Mouse (Mus musculus) adrenal gland, adult 18-20 months (tissue): ENCODE results near the gene Fhit. TPM values are rescaled to one million over a fixed set of nuclear protein-coding genes. Genes with fewer than 3 reads are reported as not detected.

Source experiments
- DNase-seq, 2 experiments: peaks; one replicate each; pipeline ENCODE4 v3.0.0; 2021 to 2022; ENCODE audit warnings: low spot score in 2 of 2
- total RNA-seq, 2 experiments: library from RNA; stranded (reverse); gene quantifications; 1 replicate in 1 of 2; 2 replicates in 1 of 2; pipeline ENCODE4 v1.2.3; 2021

The Fhit gene
- total RNA-seq, 2 experiments from 2014 or later = 6.9 to 11.8 TPM

DNA sequence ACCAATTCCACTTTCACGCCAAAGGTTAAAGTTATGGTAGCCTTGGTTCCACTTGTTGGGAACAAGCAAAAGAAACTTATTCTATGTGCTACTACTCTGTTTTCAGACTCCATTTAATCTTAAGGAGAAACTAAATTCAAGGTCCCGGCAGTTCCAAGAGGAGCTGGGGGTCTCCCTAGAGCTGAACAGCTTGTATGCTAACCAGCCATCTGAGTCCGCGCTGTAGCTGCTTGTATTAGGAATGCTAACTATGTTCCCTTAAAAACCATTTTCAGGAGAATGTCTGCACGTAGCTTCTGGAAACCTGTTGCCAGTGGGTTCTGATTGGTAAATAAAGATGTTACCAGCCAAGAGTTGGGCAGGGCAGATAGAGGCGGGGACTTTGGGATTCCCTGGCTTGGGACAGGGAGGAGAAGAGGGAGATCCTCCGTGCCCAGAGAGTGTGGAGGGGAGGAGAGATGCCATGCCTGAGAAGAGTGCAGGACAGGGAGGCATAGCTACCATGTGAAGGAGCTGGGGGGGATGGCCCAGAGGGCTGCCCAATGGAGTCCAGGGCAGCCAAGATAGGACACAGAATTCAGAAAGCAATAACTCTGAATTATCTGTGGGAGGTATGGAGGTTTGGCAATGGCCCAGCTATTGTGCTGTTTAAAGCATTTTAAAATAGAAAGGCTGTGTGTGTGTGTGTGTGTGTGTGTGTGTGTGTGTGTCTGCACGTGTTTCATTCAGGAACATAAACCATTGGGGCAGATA lies 629.9 kb downstream of the Fhit start:
- no peak for DNase-seq

DNA sequence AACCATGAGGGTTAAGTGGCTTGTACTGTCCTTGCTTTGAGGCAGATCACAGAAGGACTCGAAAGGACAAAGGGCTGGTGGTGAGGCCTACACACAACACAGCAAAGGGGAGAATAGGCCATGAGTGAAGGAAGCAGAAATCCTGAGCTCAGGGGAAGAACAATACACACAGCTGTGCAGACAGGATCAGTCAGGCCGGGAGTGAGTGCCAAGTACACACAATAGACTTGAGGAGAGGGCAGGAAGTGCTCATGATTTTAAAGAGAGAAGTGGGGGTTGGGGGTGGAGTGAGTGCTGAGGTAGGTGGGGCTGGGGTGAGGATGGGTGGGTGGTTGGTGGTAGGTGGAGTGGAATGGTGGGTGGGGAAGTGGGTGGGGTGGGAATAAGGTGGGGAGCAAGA lies 635.0 kb downstream of the Fhit start:
- DNase-seq = no peak

GRCm38 (mm10) chr14:10525786-10526185 lies 636.0 kb downstream of the Fhit start:
- no peak for DNase-seq

- DNase-seq = no peak
These were observed 647.8 kb downstream of the Fhit start for GRCm38 (mm10) chr14:10514026-10514425.

- DNase-seq = no peak
These were observed 652.6 kb downstream of the Fhit start for GRCm38 (mm10) chr14:10509252-10509651.

DNA sequence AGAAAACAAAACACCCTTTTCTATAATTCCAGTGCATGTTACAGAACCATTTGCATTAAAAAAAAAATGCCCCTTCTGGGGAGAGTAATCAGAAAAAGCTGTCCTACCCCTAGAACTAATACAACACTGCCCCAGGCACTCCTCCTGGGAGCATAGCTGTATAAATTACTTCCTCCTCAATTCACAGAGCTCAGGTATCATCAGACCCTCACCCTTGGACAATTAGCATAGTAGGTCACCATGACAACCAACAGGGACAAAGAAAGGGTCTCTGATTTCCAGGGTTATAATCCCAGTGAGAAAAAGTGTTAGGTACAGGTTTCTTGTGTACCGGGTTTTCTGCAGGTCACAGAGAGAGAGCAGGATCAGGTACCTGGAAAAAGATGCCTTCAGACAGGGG lies 654.3 kb downstream of the Fhit start:
- no peak for DNase-seq

DNA sequence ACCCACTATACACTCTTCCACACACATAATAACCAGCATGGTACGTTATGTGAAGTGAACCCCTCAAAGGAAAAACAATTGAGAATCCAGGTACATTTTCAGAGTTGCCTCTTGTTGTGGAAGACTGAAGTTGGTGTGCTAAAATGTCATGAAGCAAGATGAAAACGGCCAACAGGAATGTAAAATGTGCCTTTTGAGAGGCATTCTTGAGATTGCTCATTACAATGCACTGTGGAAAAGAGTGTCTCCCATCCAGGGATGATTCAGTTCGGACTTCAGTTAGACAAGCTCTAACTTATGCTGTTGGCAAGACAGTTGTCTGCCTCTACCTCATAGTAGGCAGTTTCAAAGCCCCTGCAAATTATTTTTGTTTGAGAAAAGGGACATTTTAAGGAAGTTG lies 676.0 kb downstream of the Fhit start:
- no peak for DNase-seq

DNA sequence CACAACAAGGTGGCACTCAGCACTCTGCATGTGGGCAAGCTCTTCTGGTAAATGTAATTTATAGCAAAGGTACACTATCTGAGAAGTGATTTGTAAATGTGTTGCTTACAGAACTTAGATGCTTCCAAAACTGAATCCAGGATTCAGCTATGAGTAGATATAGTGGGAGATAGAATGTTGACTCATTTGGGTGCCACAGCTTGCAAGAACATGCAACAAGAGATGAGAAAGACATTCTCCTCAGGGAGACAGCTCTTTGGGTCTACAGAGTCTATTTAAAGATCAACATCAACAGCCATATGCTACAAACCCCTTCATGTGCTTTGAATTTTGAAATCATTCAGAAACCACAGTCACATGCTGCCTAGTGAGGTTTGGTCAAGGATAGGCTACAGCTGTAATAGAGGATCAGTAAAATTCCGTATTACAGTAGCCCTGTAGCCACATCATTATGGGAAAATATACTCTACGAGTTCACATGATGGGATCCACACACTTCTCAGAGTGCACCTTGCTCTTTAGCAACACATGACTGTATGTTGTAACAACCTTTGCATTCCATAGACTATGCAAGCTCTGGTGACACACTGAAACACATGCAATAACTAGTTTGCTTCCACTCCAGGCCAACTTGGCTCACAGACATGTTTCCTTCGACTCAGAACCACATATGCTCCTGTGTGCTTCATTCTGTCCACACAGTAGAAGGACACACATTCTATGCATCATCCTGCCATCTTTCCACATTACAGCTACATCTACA lies 678.8 kb downstream of the Fhit start:
- DNase-seq = no peak

GRCm38 (mm10) chr14:10481370-10481769 lies 680.5 kb downstream of the Fhit start:
- no peak for DNase-seq

- DNase-seq = no peak
These were observed 681.2 kb downstream of the Fhit start for GRCm38 (mm10) chr14:10480681-10481080.

DNA sequence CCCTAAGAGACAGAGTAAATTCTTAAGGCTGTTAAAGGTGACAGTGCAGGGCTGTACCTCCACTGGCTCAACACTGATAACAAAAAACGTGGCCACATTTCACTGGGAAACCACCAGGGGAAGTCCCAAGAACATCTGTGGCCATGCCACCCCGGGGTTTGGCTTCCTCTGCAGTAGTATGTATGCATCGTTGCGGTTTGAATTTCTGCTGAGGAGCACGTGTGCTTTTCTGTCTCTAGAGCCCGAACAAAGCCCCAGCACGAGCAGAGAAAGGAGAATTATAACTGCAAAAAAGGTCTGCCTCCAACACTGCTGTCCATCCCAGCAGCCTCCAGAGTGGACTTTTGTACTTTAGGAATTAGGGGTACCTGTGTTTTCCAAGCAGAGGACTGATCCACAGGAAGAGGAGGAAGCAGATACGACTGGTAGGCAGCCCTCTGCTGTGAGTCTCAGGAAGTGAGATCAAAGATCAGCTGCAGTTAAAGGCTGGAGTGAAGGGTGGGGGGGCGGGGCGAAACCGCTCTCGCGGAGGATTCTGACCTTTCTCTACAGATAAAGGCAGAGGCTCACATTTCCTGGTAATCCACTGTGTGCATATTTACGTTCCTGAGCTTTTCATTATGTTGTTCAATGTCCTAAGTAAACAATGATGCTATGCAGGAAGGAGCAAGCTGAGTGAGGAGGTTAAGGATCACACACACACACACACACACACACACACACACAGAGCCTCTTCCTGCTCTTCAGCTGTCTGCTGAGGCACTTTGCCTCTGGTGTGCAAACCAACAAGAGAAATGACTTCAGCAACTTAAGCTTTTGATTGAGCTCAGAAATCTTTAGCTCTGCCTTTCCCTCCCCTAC lies 708.6 kb downstream of the Fhit start:
- DNase-seq = peak in 1 of 2 experiments; percentile 13

DNA sequence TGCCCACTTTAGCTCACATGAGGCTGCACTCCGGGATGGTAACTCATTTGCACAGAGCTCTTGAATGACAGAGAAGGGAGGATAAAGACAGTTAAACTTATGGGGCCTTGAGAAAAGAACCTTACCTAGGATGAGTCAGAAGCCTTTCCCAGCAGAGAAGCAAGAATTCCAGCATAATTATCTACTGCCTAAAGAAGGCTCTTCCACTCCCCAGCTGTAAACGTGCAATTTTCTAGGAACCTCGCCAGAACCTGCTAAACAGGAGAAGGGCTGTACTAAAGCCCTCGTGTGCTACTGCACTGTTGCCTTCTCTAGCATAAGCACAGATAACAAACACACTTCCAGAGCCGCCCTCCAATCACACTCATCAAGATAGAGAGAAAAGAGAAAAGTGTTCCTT lies 709.6 kb downstream of the Fhit start:
- no peak for DNase-seq

GRCm38 (mm10) chr14:10445360-10445759 lies 716.5 kb downstream of the Fhit start:
- no peak for DNase-seq

GRCm38 (mm10) chr14:10439007-10439749 lies 722.7 kb downstream of the Fhit start:
- DNase-seq = no peak

DNA sequence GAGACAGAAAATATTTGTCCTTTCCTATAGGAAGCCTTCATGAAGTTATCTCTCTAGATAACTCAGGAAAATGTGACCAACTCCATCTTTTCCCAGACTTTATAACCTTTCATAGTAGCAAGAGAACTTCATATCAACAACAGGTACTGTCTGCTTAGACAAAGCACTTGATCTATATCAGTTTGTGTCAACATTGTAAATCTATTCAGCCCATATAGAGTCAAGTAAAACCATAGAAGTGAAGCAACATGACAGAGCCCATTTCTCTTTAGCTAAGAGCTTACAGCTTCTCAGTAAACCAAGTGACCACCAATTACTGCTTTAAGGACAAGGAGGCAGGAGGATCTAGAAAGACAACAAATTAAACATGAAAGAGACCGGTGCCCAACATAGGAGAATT lies 725.6 kb downstream of the Fhit start:
- DNase-seq = no peak

DNA sequence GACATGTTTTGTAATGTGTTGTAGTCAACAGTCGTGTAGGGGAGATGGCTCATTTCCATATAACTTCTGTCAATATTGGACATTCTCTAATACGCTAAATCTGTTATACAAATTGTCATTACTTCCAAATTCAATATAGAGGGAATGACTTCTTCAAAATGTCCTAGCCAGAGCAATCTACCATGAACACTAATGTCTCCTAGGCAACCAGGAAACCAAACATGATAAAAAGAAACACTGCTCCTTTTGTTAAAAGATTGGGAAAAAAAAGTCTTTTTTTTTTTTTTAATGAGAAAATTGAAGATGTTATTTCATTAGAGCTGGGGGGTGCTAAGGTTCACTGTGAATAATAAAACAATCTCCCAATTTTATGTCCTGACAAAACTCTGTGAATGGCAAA lies 729.3 kb downstream of the Fhit start:
- DNase-seq = no peak

DNA sequence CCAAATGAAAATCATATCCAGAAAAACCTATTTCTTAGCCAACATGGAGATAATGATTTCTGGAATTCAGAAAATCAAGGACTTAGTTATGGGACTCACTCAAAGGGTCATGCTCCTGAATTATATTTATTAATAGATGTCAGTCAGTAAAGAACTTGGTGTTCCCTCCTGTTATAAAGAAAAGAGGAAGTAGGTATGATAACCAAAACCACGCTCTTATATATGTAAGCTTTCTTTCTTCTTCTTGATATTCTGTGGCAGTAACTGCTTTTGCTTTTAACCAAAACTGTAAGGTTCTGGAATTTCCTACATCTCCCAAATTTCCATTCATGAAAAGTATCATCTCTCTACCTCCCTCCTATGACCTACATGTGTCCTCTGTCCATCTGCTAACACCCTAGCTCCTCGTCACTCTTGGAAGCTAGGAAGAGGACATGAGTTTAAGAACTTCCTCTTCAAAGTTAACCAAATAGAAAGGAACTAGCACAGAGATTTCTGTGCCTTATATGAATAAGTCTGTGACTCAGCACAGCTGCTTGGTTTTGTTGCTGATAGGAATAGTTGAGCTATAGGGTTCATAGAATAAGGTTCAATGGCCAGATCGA lies 731.3 kb downstream of the Fhit start:
- DNase-seq = no peak

GRCm38 (mm10) chr14:10423499-10423898 lies 738.3 kb downstream of the Fhit start:
- DNase-seq = no peak

DNA sequence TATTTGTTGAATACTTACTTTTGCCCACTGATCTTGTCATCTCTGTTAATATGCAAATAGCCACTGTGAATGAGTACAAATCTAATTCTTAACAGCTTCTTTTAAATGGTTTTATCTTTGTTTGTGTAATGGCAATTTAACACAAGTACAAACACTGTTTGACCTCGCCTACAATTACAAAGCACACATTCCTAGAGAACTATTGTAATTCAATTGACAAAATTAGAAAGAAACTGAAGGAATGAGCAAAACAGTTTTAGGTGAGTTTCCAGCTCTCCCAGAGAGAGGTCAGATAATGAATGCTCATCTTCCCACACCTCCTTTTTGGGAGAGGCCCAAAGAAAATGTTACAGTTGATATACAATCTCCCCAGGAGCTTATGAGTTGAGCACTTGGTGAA lies 739.6 kb downstream of the Fhit start:
- no peak for DNase-seq

GRCm38 (mm10) chr14:10415068-10415467 lies 746.8 kb downstream of the Fhit start:
- DNase-seq = no peak
